22 mouse cellular contexts compared by ENCODE assay signal in the genomic region with DNA sequence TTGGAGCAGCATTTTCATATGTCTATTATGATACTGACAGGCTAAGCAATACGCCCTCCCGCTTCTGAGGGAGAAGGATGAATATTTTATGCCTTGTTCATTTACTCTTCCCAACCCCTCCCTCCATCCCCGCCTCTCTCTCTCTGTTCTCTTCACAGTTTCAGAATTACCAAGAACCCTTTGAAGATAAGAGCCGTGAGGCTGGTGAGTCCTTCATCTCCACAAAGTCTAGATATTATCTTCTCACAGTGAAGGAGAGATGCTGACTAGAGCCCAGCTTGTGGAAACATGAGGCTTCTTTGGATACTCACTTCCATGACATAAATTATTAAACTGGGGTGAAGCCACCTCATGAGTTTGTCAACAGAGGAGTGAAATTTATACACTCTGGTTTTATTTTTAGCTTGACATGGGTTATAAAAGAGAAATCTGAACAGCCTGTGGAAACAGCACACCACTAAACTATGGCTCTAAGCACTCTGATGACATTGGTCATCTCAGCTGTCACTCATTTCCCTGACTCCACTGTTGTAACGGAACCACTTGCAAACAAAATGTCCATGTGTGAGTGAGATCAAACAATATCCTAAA.
DNase-seq lines count a peak whose midpoint lies in the region; ATAC-seq and TF ChIP-seq lines count a peak whose summit lies in the region.
"Had no signal": no experiment of that assay in that cellular context is flagged by ENCODE, and none has a peak within 500 bp of the region (broad histone marks: within the 10 kb centered on the region; RNA-seq: fewer than 3 reads in every experiment).

No protein-coding gene starts in this region.

- no peak for TF ChIP-seq CTCF in midbrain, postnatal 0 days (IDR thresholded peaks at IDR 0.05)

- 48% methylated on average over 5 of the region's 5 CpGs for WGBS in midbrain, postnatal 0 days
- WGBS in midbrain, embryonic 13.5 days = 69% methylated on average over 5 of the region's 5 CpGs

- H3K9me3 ChIP-seq in midbrain, postnatal 0 days (ENCODE audit: low read length) = no peaks in the 10 kb centered on the region
- no peaks in the 10 kb centered on the region for H3K9me3 ChIP-seq in midbrain, embryonic 13.5 days
- H3K9me3 ChIP-seq: forebrain, embryonic 15.5 days; heart, embryonic 10.5 days; hindbrain, embryonic 15.5 days; lung, embryonic 15.5 days; midbrain, embryonic 10.5 days; neural tube, embryonic 15.5 days had no signal

- intact Hi-C loops in gastrocnemius, postnatal 14 days (cut with DNase I; ENCODE audit: low total_unique reads) = no loop called here

- no peaks in the 10 kb centered on the region for H3K36me3 ChIP-seq in midbrain, postnatal 0 days (ENCODE audit: insufficient read depth, low read length)
- H3K36me3 ChIP-seq in midbrain, embryonic 13.5 days = no peaks in the 10 kb centered on the region
- H3K36me3 ChIP-seq: forebrain, embryonic 15.5 days; heart, embryonic 10.5 days; hindbrain, embryonic 15.5 days; lung, embryonic 15.5 days; neural tube, embryonic 15.5 days had no signal

- no peaks in the 10 kb centered on the region for H3K4me1 ChIP-seq in midbrain, postnatal 0 days (ENCODE audit: insufficient read depth, low read length)
- H3K4me1 ChIP-seq in midbrain, embryonic 13.5 days (replicated peaks) = peaks cover 30% of the 10 kb centered on the region

- no peak overlapping the region for H3K4me2 ChIP-seq in midbrain, postnatal 0 days (ENCODE audit: low read depth, low read length, poor library complexity, severe bottlenecking)
- H3K4me2 ChIP-seq in midbrain, embryonic 13.5 days (replicated peaks) = no peak overlapping the region
- H3K4me2 ChIP-seq: forebrain, embryonic 15.5 days; hindbrain, embryonic 15.5 days; lung, embryonic 15.5 days; neural tube, embryonic 15.5 days had no signal

- 0 out of 2 replicates have a peak, but pooled peaks have one; percentile 39 for ATAC-seq in midbrain, postnatal 0 days (ENCODE audit: low FRiP score)
- ATAC-seq in midbrain, embryonic 13.5 days = no peak
- ATAC-seq in cerebellum, adult (ENCODE audit: insufficient number of reproducible peaks, low FRiP score, low TSS enrichment) = no peak
- ATAC-seq: forebrain, embryonic 15.5 days had no signal

- no peak overlapping the region for H3K9ac ChIP-seq in midbrain, postnatal 0 days (replicated peaks; ENCODE audit: low read length, poor library complexity, severe bottlenecking)
- no peak overlapping the region for H3K9ac ChIP-seq in midbrain, embryonic 13.5 days (replicated peaks)
- H3K9ac ChIP-seq: forebrain, embryonic 15.5 days; hindbrain, embryonic 15.5 days; liver, embryonic 14.5 days; lung, embryonic 15.5 days; neural tube, embryonic 15.5 days had no signal

- H3K4me3 ChIP-seq in midbrain, postnatal 0 days (ENCODE audit: low read depth, low read length) = no peak overlapping the region
- H3K4me3 ChIP-seq in midbrain, embryonic 13.5 days (replicated peaks) = no peak overlapping the region
- H3K4me3 ChIP-seq: erythroblast, embryonic 14.5 days; forebrain, embryonic 15.5 days; heart, embryonic 10.5 days; hindbrain, embryonic 15.5 days; lung, embryonic 15.5 days; midbrain, embryonic 10.5 days; neural tube, embryonic 15.5 days had no signal

- DNase-seq in gastrocnemius, adult 8-10 months (ENCODE audit: low spot score in 2 of 2) = peak; percentile 15 to 27
- DNase-seq in gastrocnemius, postnatal 14 days = no peak
- no peak for DNase-seq in midbrain, postnatal 0 days (ENCODE audit: low spot score)
- peak; percentile 48 for DNase-seq in induced T-regulatory cell, adult 2 months (ENCODE audit: low read depth)
- no peak for DNase-seq in urinary bladder, postnatal 4 days (ENCODE audit: low spot score in 2 of 2)
- DNase-seq: adrenal gland, postnatal 25 days; cerebellum, adult 2 months; kidney, adult 11 months; kidney, postnatal 25 days; lung, postnatal 4 days; spleen, adult 18-20 months; thymus, postnatal 36 days had no signal

- H3K27me3 ChIP-seq in midbrain, postnatal 0 days (ENCODE audit: insufficient read depth, low read length) = no peaks in the 10 kb centered on the region
- no peaks in the 10 kb centered on the region for H3K27me3 ChIP-seq in midbrain, embryonic 13.5 days
- H3K27me3 ChIP-seq: forebrain, embryonic 15.5 days; hindbrain, embryonic 15.5 days; lung, embryonic 15.5 days; neural tube, embryonic 15.5 days had no signal

- no peak overlapping the region for H3K27ac ChIP-seq in midbrain, postnatal 0 days (ENCODE audit: low read depth, low read length)
- H3K27ac ChIP-seq in midbrain, embryonic 13.5 days = no peak overlapping the region
- H3K27ac ChIP-seq: forebrain, embryonic 15.5 days; heart, embryonic 10.5 days; hindbrain, embryonic 15.5 days; liver, embryonic 14.5 days; lung, embryonic 15.5 days; midbrain, embryonic 10.5 days; neural tube, embryonic 15.5 days had no signal

Comparison
In these comparisons a context has a peak if more than half of its experiments do, and no peak if none do; other contexts are left out.
1. DNase-seq: peak in gastrocnemius, adult 8-10 months (2 of 2) and induced T-regulatory cell, adult 2 months (single experiment); none in gastrocnemius, postnatal 14 days (single experiment), midbrain, postnatal 0 days (single experiment) and urinary bladder, postnatal 4 days (0 of 2).